Mouse (Mus musculus) megakaryocyte, embryonic 14.5 days (primary cell): ENCODE results near the gene Irgc1. TPM values are rescaled to one million over a fixed set of nuclear protein-coding genes. Genes with fewer than 3 reads are reported as not detected.

Source experiments
- H3K27me3 ChIP-seq: replicated peaks from 2 replicates; pipeline ENCODE3; 2012; ENCODE audit warnings: inconsistent platforms
- H3K36me3 ChIP-seq: replicated peaks from 2 replicates; pipeline ENCODE3; 2012; ENCODE audit warnings: low read length, inconsistent platforms, mixed read lengths
- H3K4me1 ChIP-seq: 2 replicates; pipeline ENCODE4 v1.6.1; 2012; ENCODE audit warnings: inconsistent platforms
- H3K4me3 ChIP-seq: replicated peaks from 2 replicates; pipeline ENCODE3; 2012; ENCODE audit warnings: moderate library complexity, mild to moderate bottlenecking, inconsistent platforms
- H3K9me3 ChIP-seq: 2 replicates; pipeline ENCODE4 v1.6.1; 2012; ENCODE audit warnings: inconsistent platforms
- FLI1 ChIP-seq: IDR thresholded peaks from 2 replicates; pipeline ENCODE4 v1.6.1; 2012; ENCODE audit warnings: low read length, inconsistent platforms, mixed read lengths
- GATA1 ChIP-seq: IDR thresholded peaks from 3 replicates; pipeline ENCODE4 v1.6.1; 2012; ENCODE audit warnings: mixed read lengths, low read length, inconsistent platforms, borderline replicate concordance
- polyA plus RNA-seq: library from polyadenylated mRNA; stranded (reverse); fragments of >175 nt; gene quantifications from 2 replicates; pipeline ENCODE4 v1.2.3, GENCODE M21; 2012; ENCODE audit warnings: low replicate concordance; ENCODE audit not compliant: insufficient read depth

Irgc1 gene
- polyA plus RNA-seq, 1 experiment, result 0.28 TPM

DNA sequence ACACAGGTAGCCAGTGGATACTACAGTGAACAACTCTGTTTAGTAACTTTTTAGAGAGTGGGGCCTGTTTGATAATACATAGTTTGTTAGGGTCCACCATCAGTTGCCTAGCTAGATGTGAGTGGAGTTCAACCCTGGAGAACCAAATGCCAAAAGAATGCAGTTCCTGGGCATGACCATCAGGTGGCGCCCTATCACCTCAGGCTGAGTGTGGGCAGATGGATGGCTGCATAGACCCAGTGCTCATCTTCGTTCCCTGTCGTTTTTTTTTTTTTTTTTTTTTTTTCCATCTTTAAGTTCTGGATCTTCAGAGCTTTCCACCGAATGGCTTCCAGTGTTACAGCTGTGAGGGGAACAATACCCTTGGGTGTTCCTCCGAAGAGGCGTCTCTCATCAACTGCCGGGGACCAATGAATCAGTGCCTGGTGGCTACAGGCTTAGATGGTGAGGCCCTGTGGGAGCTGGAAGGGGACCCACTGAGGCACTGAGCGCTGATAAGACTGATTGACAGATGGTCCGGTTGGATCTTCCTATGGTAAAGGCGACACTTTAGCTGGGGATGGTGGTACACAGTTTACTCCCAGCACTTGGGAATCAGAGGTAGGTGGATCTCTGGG, 21.9 kb upstream of the Irgc1 start:
- peaks cover 31% of the 10 kb centered on the region for H3K9me3 ChIP-seq
- H3K4me1 ChIP-seq, result 0 out of 2 replicates have a peak, but pooled peaks cover 2% of the 10 kb centered on the region
- peaks cover 25% of the 10 kb centered on the region for H3K27me3 ChIP-seq
- TF ChIP-seq GATA1, result no peak
- TF ChIP-seq FLI1, result no peak
- H3K36me3 ChIP-seq, result peaks cover 10% of the 10 kb centered on the region
- H3K4me3 ChIP-seq, result no peak overlapping the region

DNA sequence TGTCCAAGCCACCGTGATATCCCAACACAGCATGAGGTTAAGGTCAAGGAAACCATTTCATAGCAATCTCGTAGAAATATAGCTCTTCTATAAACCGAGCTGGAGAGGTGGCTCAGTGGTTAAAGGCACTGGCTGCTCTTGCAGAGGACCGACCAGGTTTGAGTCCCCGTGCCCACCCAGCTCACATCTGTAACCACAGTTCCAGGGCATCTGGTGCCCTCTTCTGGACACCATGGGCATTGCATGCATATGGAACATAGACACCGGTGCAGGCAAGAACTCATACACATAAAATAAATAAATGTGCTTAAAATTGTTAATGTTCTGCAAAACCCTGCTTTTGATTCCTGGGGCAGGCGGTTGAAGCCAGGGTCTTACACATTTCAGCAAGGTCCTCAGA, 20.8 kb upstream of the Irgc1 start:
- TF ChIP-seq GATA1, result no peak
- no peak for TF ChIP-seq FLI1
- H3K27me3 ChIP-seq, result peaks cover 15% of the 10 kb centered on the region
- H3K9me3 ChIP-seq, result peaks cover 22% of the 10 kb centered on the region
- peaks cover 11% of the 10 kb centered on the region for H3K36me3 ChIP-seq
- H3K4me1 ChIP-seq, result 0 out of 2 replicates have a peak, but pooled peaks cover 2% of the 10 kb centered on the region
- H3K4me3 ChIP-seq, result no peak overlapping the region

DNA sequence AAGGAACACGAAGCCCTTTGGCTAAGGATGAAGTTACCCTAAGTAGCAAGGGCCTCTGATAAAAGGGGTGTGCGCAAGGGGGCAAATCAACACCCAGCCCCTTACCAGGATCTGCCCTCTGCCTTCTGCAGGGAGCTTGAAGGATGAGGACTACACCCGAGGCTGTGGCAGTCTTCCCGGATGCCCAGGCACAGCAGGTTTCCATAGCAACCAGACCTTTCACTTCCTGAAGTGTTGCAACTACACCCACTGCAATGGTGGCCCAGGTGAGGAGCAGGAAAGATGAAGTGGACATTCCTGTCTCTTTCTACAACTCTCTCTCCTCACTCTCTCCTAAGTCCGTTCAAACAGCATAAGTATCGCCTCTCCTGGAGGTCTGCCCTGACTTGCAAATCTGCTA, 20.3 kb upstream of the Irgc1 start:
- TF ChIP-seq FLI1 (no peak), GATA1 (no peak)
- H3K4me3 ChIP-seq, result no peak overlapping the region
- H3K36me3 ChIP-seq, result peaks cover 11% of the 10 kb centered on the region
- H3K4me1 ChIP-seq, result peaks cover 3% of the 10 kb centered on the region
- H3K27me3 ChIP-seq, result peaks cover 12% of the 10 kb centered on the region
- H3K9me3 ChIP-seq, result peaks cover 17% of the 10 kb centered on the region

DNA sequence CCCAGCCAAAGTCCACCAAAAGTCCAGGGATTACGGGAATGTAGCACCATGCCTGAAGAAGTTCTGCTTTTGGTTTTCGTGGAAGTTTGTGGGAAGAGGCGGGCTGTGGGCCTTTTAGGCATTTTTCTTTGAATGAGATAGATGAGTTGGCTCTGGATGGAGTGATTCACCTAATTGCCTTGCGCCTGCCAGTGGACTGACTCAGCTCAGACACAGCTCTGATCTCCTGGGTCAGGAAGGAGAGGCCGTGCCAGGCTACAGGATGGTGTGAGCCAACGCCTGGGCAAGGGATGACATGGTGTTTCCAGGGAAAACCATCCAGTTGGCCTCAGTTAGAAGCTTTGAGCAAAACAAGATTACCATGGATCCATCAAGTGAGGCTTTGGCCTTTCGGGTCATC, 18.3 kb upstream of the Irgc1 start:
- Histone ChIP-seq H3K4me3 (no peak overlapping the region), H3K27me3 (peaks cover 15% of the 10 kb centered on the region), H3K9me3 (peaks cover 13% of the 10 kb centered on the region), H3K36me3 (peaks cover 18% of the 10 kb centered on the region), H3K4me1 (peaks cover 14% of the 10 kb centered on the region)
- TF ChIP-seq GATA1 (no peak), FLI1 (no peak)

DNA sequence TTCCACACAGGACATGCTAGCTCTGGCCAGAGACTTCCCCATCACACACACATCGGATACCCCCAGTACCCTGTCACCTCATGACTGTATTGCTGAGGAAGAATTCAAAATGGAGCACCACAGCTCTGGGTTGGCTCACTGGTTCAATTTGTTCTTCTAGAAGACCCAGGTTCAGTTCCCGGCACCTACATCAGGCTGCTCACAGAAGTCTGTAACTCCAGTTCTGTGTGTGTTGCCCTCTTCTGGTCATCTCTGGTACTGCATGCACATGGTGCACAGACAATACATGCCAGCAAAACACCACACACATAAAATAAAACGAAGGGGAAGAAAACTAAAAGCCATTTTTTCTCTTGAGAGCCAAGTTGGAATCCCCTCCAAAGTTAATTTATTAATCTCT, 17.0 kb upstream of the Irgc1 start:
- TF ChIP-seq FLI1, result no peak
- TF ChIP-seq GATA1, result no peak
- Histone ChIP-seq H3K4me1 (peaks cover 16% of the 10 kb centered on the region), H3K36me3 (peaks cover 16% of the 10 kb centered on the region), H3K27me3 (peaks cover 22% of the 10 kb centered on the region), H3K4me3 (no peak overlapping the region), H3K9me3 (peaks cover 13% of the 10 kb centered on the region)

DNA sequence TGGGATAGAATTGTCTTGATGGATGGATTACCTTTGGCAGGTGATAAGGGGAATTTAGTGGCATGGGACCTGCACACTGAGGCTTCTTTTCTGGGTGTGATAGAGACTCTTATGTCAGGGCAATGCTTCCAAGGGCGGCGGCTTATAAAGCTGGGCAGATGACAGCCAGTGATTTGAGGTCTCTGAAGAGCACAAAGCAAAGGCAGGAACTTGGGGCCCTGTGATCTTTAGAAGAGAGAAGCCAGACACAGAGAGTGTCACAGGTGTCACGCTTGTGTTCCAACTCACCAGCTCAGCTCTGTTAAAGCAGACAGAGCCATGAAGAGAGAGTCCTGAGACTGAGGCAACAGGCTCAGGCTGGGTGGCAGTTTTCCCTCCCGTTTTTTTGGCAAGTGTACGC, 15.8 kb upstream of the Irgc1 start:
- no peak for TF ChIP-seq FLI1
- TF ChIP-seq GATA1, result no peak
- peaks cover 30% of the 10 kb centered on the region for H3K27me3 ChIP-seq
- peaks cover 12% of the 10 kb centered on the region for H3K9me3 ChIP-seq
- peaks cover 16% of the 10 kb centered on the region for H3K36me3 ChIP-seq
- H3K4me1 ChIP-seq, result peaks cover 21% of the 10 kb centered on the region
- H3K4me3 ChIP-seq, result no peak overlapping the region

DNA sequence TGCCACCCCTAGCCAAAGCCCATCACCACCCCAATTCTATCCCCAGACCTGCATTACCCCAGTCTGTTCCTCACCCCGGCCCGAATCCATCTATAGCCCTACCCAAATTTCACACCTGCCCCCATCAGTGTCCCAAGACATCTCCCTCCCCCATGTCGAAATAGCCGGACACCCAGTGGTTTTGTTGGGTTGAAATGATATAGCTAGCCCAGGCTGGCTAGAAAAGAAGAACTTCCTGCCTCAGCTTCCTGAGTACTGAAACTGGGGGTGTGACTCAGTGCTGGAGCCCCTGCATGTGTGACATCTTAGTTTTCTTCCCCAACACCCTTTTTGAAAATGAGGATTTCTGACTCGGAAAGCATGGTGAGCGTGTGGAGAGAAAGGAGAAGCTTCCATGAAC, 14.7 kb upstream of the Irgc1 start:
- TF ChIP-seq GATA1, result no peak
- no peak for TF ChIP-seq FLI1
- Histone ChIP-seq H3K4me1 (peaks cover 32% of the 10 kb centered on the region), H3K27me3 (peaks cover 33% of the 10 kb centered on the region), H3K9me3 (peaks cover 8% of the 10 kb centered on the region), H3K36me3 (peaks cover 9% of the 10 kb centered on the region), H3K4me3 (no peak overlapping the region)

DNA sequence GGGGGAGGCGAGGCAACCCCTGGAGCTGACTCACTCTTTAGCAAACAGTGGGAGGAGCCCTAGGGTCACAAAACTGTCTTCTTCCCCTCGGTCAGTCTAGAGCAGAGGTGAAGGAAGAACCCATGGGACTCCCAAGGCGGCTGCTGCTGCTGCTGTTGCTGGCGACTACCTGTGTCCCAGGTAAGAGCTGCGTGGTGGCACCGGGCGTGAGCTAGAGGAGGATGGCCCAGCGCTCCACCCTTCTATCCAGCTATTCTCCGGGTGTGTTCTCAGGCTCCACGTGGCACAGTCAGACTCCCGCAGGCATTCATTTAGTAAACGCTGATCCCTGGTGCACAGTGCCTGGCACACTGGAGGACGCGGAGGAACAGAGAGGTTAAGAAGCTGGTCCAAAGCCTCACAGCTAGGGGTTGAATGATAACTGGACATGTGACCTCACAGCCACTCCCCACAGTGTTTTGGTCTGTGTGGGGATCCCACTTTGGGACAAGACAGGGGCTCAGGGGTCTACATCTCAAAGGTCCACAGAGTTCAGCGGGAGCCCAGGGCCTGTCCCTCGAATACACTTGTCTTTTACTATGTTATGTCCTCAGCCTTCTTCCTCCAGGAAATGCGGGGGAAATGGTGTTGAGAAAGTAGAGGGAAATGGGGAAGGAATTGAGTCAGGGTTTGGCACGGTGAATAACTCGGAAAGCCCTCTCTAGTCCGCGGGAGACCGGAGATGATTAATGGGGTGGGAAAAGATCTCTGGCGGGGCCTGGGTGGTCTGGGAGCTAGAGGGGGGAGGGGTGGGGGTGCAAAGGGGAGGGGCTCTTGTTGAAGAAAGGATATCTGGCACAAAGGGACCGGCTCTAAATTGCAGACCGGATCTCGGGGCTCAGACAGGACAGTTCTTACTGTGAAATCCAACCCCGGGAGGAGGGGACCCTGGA, 10.6 kb upstream of the Irgc1 start, which contains the start of gene Plaur:
Gene Plaur (plus strand): TSS at position 97 of the 932 bp plus-strand sequence.
- Histone ChIP-seq H3K36me3 (peaks cover 7% of the 10 kb centered on the region), H3K27me3 (peaks cover 64% of the 10 kb centered on the region), H3K4me3 (peak within 1 kb of the TSS; percentile 90), H3K9me3 (no peaks in the 10 kb centered on the region), H3K4me1 (peaks cover 55% of the 10 kb centered on the region)
- TF ChIP-seq FLI1, result no peak
- TF ChIP-seq GATA1, result no peak

DNA sequence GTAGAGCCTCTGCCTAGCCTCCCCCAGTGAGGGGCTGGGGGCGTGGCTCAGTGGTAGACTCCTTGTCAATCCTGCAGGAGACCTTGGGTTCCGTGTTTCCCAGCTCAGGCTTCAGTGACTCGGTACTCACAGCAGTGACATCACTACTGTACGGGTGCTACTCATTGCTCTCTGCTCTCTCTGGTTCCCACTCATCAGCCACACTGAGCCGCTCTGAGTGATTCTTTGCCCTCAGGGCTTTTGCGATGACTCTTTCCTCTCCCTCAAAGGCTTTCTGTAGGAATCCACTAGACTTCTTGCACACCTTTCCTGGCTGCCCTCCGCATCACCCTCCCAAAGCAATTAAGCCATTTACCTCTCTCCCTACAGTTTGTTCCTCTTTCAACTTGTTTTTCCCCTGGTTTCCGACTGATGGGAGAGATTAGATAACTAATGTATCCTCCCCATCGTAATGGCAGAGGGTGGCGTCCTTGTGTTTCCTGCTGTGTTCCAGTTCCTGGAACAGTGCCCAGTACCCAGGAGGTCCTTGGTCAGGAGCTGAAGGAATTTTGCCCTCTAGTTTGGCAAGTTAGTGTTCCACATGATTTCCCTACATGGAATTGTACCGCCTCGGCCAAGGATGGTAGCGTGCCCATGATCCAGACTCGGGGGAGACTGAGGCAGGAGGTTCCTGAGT, 9.4 kb upstream of the Irgc1 start:
- TF ChIP-seq GATA1, result no peak
- no peak for TF ChIP-seq FLI1
- peak overlapping the region; percentile 10 for H3K4me3 ChIP-seq
- peaks cover 52% of the 10 kb centered on the region for H3K4me1 ChIP-seq

More for the DNA sequence above, 9.4 kb upstream of the Irgc1 start:
- H3K9me3 ChIP-seq, result no peaks in the 10 kb centered on the region
- H3K27me3 ChIP-seq, result peaks cover 70% of the 10 kb centered on the region
- peaks cover under 1% of the 10 kb centered on the region for H3K36me3 ChIP-seq
